26 mouse cellular contexts compared by ENCODE assay signal in genomic region chr12:65349535-65349934, GRCm38 (mm10).
DNase-seq lines count a peak whose midpoint lies in the region; ATAC-seq lines count a peak whose summit lies in the region.
"Had no signal": no experiment of that assay in that cellular context is flagged by ENCODE, and none has a peak within 500 bp of the region (broad histone marks: within the 10 kb centered on the region; RNA-seq: fewer than 3 reads in every experiment).

No protein-coding gene starts in this region.

- H3K36me3 ChIP-seq in forebrain, embryonic 14.5 days (ENCODE audit: control insufficient read depth, insufficient read depth, low read length), result no peaks in the 10 kb centered on the region
- H3K36me3 ChIP-seq in forebrain, embryonic 13.5 days (ENCODE audit: poor library complexity, severe bottlenecking), result no peaks in the 10 kb centered on the region
- no peaks in the 10 kb centered on the region for H3K36me3 ChIP-seq in midbrain, embryonic 14.5 days (ENCODE audit: control insufficient read depth, insufficient read depth, low read length)
- no peaks in the 10 kb centered on the region for H3K36me3 ChIP-seq in midbrain, embryonic 11.5 days (ENCODE audit: control insufficient read depth, insufficient read depth, low read length)
- no peaks in the 10 kb centered on the region for H3K36me3 ChIP-seq in midbrain, embryonic 16.5 days (ENCODE audit: control insufficient read depth, insufficient read depth, low read length)
- H3K36me3 ChIP-seq: embryonic facial prominence, embryonic 10.5 days; embryonic facial prominence, embryonic 13.5 days; G1E; hindbrain, embryonic 12.5 days; hindbrain, embryonic 15.5 days had no signal

- no peak for ATAC-seq in forebrain, embryonic 14.5 days
- no peak for ATAC-seq in forebrain, embryonic 13.5 days
- ATAC-seq in midbrain, embryonic 14.5 days (ENCODE audit: low FRiP score, low TSS enrichment), result no peak; the same call in 1 of the 2 replicates
- no peak for ATAC-seq in midbrain, embryonic 11.5 days (ENCODE audit: low FRiP score)
- ATAC-seq in midbrain, embryonic 16.5 days, result 0 out of 2 replicates have a peak, but pooled peaks have one; percentile 51

- DNase-seq in forebrain, embryonic 14.5 days (ENCODE audit: low spot score), result peak; percentile 17
- DNase-seq in midbrain, embryonic 14.5 days, result peak; percentile 24
- DNase-seq in midbrain, embryonic 11.5 days (ENCODE audit: low spot score, missing footprints), result no peak
- DNase-seq in Muller cell, postnatal 12 days (ENCODE audit: inconsistent ontology term), result no peak
- no peak for DNase-seq in frontal cortex, postnatal 25 days (ENCODE audit: low spot score in 2 of 2)
- DNase-seq: adrenal gland, adult 2 months; adrenal gland, postnatal 14 days; B cell, adult 2 months; cerebellum, adult 11-12 months; cerebellum, adult 8-10 months; cerebellum, postnatal 10 days; cerebellum, postnatal 36 days; embryo, embryonic 11 days; gastrocnemius, postnatal 10 days; gastrocnemius, postnatal 36 days; heart, adult 2 months had no signal

- H3K27ac ChIP-seq in forebrain, embryonic 14.5 days (ENCODE audit: low read depth, low read length), result no peak overlapping the region
- H3K27ac ChIP-seq in forebrain, embryonic 13.5 days, result no peak overlapping the region
- H3K27ac ChIP-seq in midbrain, embryonic 14.5 days (replicated peaks; ENCODE audit: low read depth, low read length), result no peak overlapping the region
- H3K27ac ChIP-seq in midbrain, embryonic 11.5 days (ENCODE audit: low read depth, low read length), result no peak overlapping the region
- no peak overlapping the region for H3K27ac ChIP-seq in midbrain, embryonic 16.5 days (ENCODE audit: low read length)
- H3K27ac ChIP-seq: embryonic facial prominence, embryonic 10.5 days; embryonic facial prominence, embryonic 13.5 days; heart, adult 2 months; hindbrain, embryonic 12.5 days; hindbrain, embryonic 15.5 days had no signal

- 71% methylated on average over 4 of the region's 4 CpGs for whole genome bisulfite sequencing in forebrain, embryonic 14.5 days
- WGBS in forebrain, embryonic 13.5 days, result 72% methylated on average over 4 of the region's 4 CpGs
- 55% methylated on average over 4 of the region's 4 CpGs for WGBS in midbrain, embryonic 14.5 days
- 84% methylated on average over 4 of the region's 4 CpGs for WGBS in midbrain, embryonic 11.5 days
- WGBS in midbrain, embryonic 16.5 days, result 56% methylated on average over 4 of the region's 4 CpGs

- H3K9me3 ChIP-seq in forebrain, embryonic 14.5 days (replicated peaks; ENCODE audit: control insufficient read depth, low read length), result no peaks in the 10 kb centered on the region
- no peaks in the 10 kb centered on the region for H3K9me3 ChIP-seq in forebrain, embryonic 13.5 days (replicated peaks)
- no peaks in the 10 kb centered on the region for H3K9me3 ChIP-seq in midbrain, embryonic 14.5 days (ENCODE audit: control insufficient read depth, low read length)
- no peaks in the 10 kb centered on the region for H3K9me3 ChIP-seq in midbrain, embryonic 11.5 days (ENCODE audit: control insufficient read depth, low read length)
- no peaks in the 10 kb centered on the region for H3K9me3 ChIP-seq in midbrain, embryonic 16.5 days (replicated peaks; ENCODE audit: control insufficient read depth, low read length, poor library complexity, severe bottlenecking)
- H3K9me3 ChIP-seq: embryonic facial prominence, embryonic 10.5 days; embryonic facial prominence, embryonic 13.5 days; G1E; hindbrain, embryonic 12.5 days; hindbrain, embryonic 15.5 days had no signal

- no peak overlapping the region for H3K4me3 ChIP-seq in forebrain, embryonic 14.5 days (ENCODE audit: low read depth, low read length)
- H3K4me3 ChIP-seq in forebrain, embryonic 13.5 days, result no peak overlapping the region
- no peak overlapping the region for H3K4me3 ChIP-seq in midbrain, embryonic 14.5 days (replicated peaks; ENCODE audit: low read depth, low read length)
- no peak overlapping the region for H3K4me3 ChIP-seq in midbrain, embryonic 11.5 days (ENCODE audit: low read depth, low read length)
- no peak overlapping the region for H3K4me3 ChIP-seq in midbrain, embryonic 16.5 days (ENCODE audit: low read depth, low read length)
- H3K4me3 ChIP-seq: embryonic facial prominence, embryonic 10.5 days; embryonic facial prominence, embryonic 13.5 days; erythroblast, embryonic 14.5 days; heart, adult 2 months; hindbrain, embryonic 12.5 days; hindbrain, embryonic 15.5 days had no signal

- no peak overlapping the region for H3K4me2 ChIP-seq in forebrain, embryonic 14.5 days (ENCODE audit: low read length)
- H3K4me2 ChIP-seq in forebrain, embryonic 13.5 days, result no peak overlapping the region
- no peak overlapping the region for H3K4me2 ChIP-seq in midbrain, embryonic 14.5 days (ENCODE audit: low read length)
- no peak overlapping the region for H3K4me2 ChIP-seq in midbrain, embryonic 11.5 days
- H3K4me2 ChIP-seq in midbrain, embryonic 16.5 days (ENCODE audit: low read length), result no peak overlapping the region
- H3K4me2 ChIP-seq: embryonic facial prominence, embryonic 13.5 days; heart, embryonic 11.5 days; hindbrain, embryonic 12.5 days; hindbrain, embryonic 15.5 days had no signal

- H3K27me3 ChIP-seq in forebrain, embryonic 14.5 days (replicated peaks; ENCODE audit: control insufficient read depth, insufficient read depth, low read length), result no peaks in the 10 kb centered on the region
- no peaks in the 10 kb centered on the region for H3K27me3 ChIP-seq in forebrain, embryonic 13.5 days
- no peaks in the 10 kb centered on the region for H3K27me3 ChIP-seq in midbrain, embryonic 14.5 days (ENCODE audit: control insufficient read depth, insufficient read depth, low read length)
- H3K27me3 ChIP-seq in midbrain, embryonic 11.5 days (ENCODE audit: control insufficient read depth, insufficient read depth, low read length), result no peaks in the 10 kb centered on the region
- H3K27me3 ChIP-seq in midbrain, embryonic 16.5 days (ENCODE audit: control insufficient read depth, insufficient read depth, low read depth, low read length), result no peaks in the 10 kb centered on the region
- H3K27me3 ChIP-seq: CH12.LX; embryonic facial prominence, embryonic 13.5 days; hindbrain, embryonic 12.5 days; hindbrain, embryonic 15.5 days had no signal

- no peaks in the 10 kb centered on the region for H3K4me1 ChIP-seq in forebrain, embryonic 14.5 days (ENCODE audit: control insufficient read depth, insufficient read depth, low read length)
- H3K4me1 ChIP-seq in forebrain, embryonic 13.5 days, result no peaks in the 10 kb centered on the region; the same call in 1 of the 2 replicates
- no peaks in the 10 kb centered on the region for H3K4me1 ChIP-seq in midbrain, embryonic 14.5 days (ENCODE audit: control insufficient read depth, insufficient read depth, low read length)
- H3K4me1 ChIP-seq in midbrain, embryonic 11.5 days (ENCODE audit: control insufficient read depth, insufficient read depth, low read length), result no peaks in the 10 kb centered on the region
- H3K4me1 ChIP-seq in midbrain, embryonic 16.5 days (ENCODE audit: control insufficient read depth, insufficient read depth, low read length), result no peaks in the 10 kb centered on the region
- H3K4me1 ChIP-seq: embryonic facial prominence, embryonic 13.5 days; hindbrain, embryonic 12.5 days; hindbrain, embryonic 15.5 days had no signal

- no peak overlapping the region for H3K9ac ChIP-seq in forebrain, embryonic 14.5 days (ENCODE audit: low read length)
- H3K9ac ChIP-seq in forebrain, embryonic 13.5 days, result no peak overlapping the region
- H3K9ac ChIP-seq in midbrain, embryonic 14.5 days (replicated peaks; ENCODE audit: low read length), result no peak overlapping the region
- H3K9ac ChIP-seq in midbrain, embryonic 11.5 days (ENCODE audit: low read length), result no peak overlapping the region
- no peak overlapping the region for H3K9ac ChIP-seq in midbrain, embryonic 16.5 days (ENCODE audit: low read depth, low read length)
- H3K9ac ChIP-seq: embryonic facial prominence, embryonic 13.5 days; hindbrain, embryonic 12.5 days; hindbrain, embryonic 15.5 days had no signal

Comparison
In these comparisons a context has a peak if more than half of its experiments do, and no peak if none do; other contexts are left out.
1. DNase-seq: peak in forebrain, embryonic 14.5 days (single experiment) and midbrain, embryonic 14.5 days (single experiment); none in midbrain, embryonic 11.5 days (single experiment), Muller cell, postnatal 12 days (single experiment) and frontal cortex, postnatal 25 days (0 of 2).